Mouse (Mus musculus): ENCODE results near the gene Gm16429. TPM values are rescaled to one million over a fixed set of nuclear protein-coding genes. Genes with fewer than 3 reads are reported as not detected.

Gene Gm16429
- total RNA-seq (2023): not detected

DNA sequence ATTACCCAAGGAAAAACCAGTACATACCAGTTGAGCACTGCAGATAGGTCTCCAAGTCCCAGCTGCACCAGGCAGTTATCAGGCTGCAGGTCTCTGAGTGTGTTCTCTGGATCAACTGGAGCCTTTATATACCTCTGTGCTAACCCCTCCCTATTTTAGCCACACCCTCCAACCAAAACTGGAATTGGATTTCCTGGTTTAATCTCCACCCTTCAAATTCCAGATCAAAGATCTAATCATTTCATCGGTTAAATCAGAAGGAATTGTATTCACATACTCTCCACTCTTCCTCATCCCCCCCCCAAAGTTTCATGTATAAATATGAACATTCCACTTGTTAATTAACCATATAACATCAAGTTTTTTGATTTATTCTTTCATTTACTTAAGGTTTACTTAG is at the start of gene Gm16429:
TSS of gene Gm16429 (minus strand) at position 101 of the 400 bp plus-strand sequence.

Other genes starting within 250 kb of the Gm16429 start
- gene Gm7792, start 85.3 kb downstream of the Gm16429 start, total RNA-seq (2023): not detected
- not detected for gene BC061212, start 141.5 kb upstream of the Gm16429 start, total RNA-seq (2023)
- gene Gm6351, start 147.3 kb upstream of the Gm16429 start, total RNA-seq (2023): not detected

All from CD4-positive naive resting alpha-beta T cell, adult 57 days (primary cell).